Mouse (Mus musculus) embryonic fibroblast, embryonic 13.5 days (primary cell): ENCODE measurements around the gene Zfp704.

Experiments used
- CTCF ChIP-seq: IDR thresholded peaks from 2 replicates; pipeline ENCODE4 v1.5.1; 2011; ENCODE audit warnings: mild to moderate bottlenecking, control low read depth, low read length, moderate library complexity, borderline replicate concordance; ENCODE audit not compliant: insufficient read depth
- POLR2A ChIP-seq: IDR thresholded peaks from 2 replicates; pipeline ENCODE4 v1.6.1; 2011; ENCODE audit warnings: low read depth, mild to moderate bottlenecking, control low read depth, low read length, moderate library complexity

DNA sequence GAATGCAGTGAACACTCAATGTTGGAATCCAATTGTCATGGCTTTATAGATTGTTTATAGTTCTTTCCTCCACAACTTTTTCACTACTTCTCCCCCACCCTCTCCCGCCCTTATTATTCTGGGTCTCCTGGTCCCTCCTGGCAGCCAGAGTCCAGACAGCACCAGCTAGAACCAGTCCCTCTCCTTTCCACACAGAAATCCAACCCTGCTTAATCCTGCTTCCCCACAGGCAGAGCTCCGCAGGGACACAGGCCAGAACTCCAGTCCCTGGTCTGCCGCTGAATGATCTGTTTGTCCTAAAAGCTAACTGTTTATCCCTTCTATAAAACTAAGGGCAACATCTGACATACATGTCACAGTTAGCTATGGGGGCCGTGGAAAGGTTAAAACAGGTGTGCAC is 6.0 kb downstream of the Zfp704 start:
- TF ChIP-seq POLR2A (no peak), CTCF (no peak)
